Mouse (Mus musculus): ENCODE measurements around the gene Lrrc4b.

DNA sequence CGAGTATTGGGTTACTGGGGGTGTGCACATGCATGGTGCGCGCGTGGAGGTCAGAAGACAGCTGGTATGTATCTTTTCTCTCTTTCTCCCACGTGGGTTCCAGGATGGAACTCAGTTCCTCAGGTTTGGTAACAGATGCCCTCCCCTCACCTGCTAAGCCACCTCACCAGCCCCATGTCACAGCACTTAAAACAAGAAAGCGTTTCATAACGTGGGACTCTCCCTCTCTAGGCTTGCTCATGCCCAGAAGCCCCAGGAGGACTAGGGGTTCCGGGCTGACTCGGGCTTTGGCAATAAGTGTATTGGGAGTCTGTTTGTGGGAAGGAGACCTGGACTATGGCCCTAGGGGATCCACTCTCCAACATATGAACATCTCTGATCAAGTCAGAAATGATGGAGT lies 5.3 kb downstream of the Lrrc4b start:
- TF ChIP-seq CTCF (IDR thresholded peaks at IDR 0.05; ENCODE audit: control insufficient read depth, insufficient read depth, insufficient replicate concordance, low read depth, low read length) (no peak), POLR2A (IDR thresholded peaks at IDR 0.05; ENCODE audit: control insufficient read depth, low read depth, low read length) (no peak)

All from testis, adult 2 months (tissue).